Mouse (Mus musculus) bone marrow macrophage, adult 2 months (primary cell): ENCODE measurements at regions not wholly inside any gene's neighbourhood (a gene's known extent, or its start where the extent isn't known, plus 50 kb on each side); places are given as distances from the start of the nearest gene placed in this dataset.

Source experiments
- CTCF ChIP-seq: IDR thresholded peaks from 2 replicates; pipeline ENCODE4 v1.5.1; 2012; ENCODE audit warnings: low read depth, mild to moderate bottlenecking, low read length, moderate library complexity
- POLR2A ChIP-seq: IDR thresholded peaks from 2 replicates; pipeline ENCODE4 v1.6.1; 2012; ENCODE audit warnings: mild to moderate bottlenecking, low read depth, low read length, borderline replicate concordance

GRCm38 (mm10) chr9:63049290-63049689, 61.6 kb upstream of the Pias1 start:
- TF ChIP-seq CTCF (no peak), POLR2A (no peak)
